Mouse (Mus musculus) intestine, postnatal 0 days (tissue): ENCODE results near the gene Tapt1. TPM values are rescaled to one million over a fixed set of nuclear protein-coding genes. Genes with fewer than 3 reads are reported as not detected.
A peak's percentile ranks its signal among the peaks of the same experiment; 100 is the strongest.

Source experiments
- ATAC-seq: fragments of 200-750 bp; cut with Nextera tagmentation; 2 replicates; pipeline ENCODE4 v1.8.0; 2017; ENCODE audit warnings: mild to moderate bottlenecking, moderate TSS enrichment, moderate library complexity
- H3K27ac ChIP-seq: fragments of 300-500 bp; sonication (generic); 2 replicates; pipeline ENCODE4 v1.5.1; 2014; ENCODE audit warnings: mild to moderate bottlenecking, low read depth, low read length, moderate library complexity
- H3K27me3 ChIP-seq: fragments of 300-500 bp; sonication (generic); replicated peaks from 2 replicates; pipeline ENCODE4 v1.6.1; 2014; ENCODE audit warnings: low read length, mixed read lengths; ENCODE audit not compliant: control insufficient read depth, insufficient read depth
- H3K36me3 ChIP-seq: fragments of 300-500 bp; sonication (generic); 2 replicates; pipeline ENCODE4 v1.6.1; 2014; ENCODE audit warnings: mild to moderate bottlenecking, moderate library complexity; ENCODE audit not compliant: control insufficient read depth, insufficient read depth
- H3K4me1 ChIP-seq: fragments of 300-500 bp; sonication (generic); replicated peaks from 2 replicates; pipeline ENCODE4 v1.6.1; 2014; ENCODE audit warnings: antibody characterized with exemption, low read length, mixed read lengths; ENCODE audit not compliant: control insufficient read depth, insufficient read depth
- H3K4me2 ChIP-seq: fragments of 300-500 bp; sonication (generic); replicated peaks from 2 replicates; pipeline ENCODE4 v1.6.1; 2014; ENCODE audit warnings: low read depth, mild to moderate bottlenecking, moderate library complexity
- H3K4me3 ChIP-seq: fragments of 300-500 bp; sonication (generic); 2 replicates; pipeline ENCODE4 v1.5.1; 2014; ENCODE audit warnings: low read depth, low read length
- H3K9ac ChIP-seq: fragments of 300-500 bp; sonication (generic); 2 replicates; pipeline ENCODE4 v1.6.1; 2014; ENCODE audit warnings: mild to moderate bottlenecking, low read depth, low read length
- H3K9me3 ChIP-seq: fragments of 300-500 bp; sonication (generic); 2 replicates; pipeline ENCODE4 v1.6.1; 2016; ENCODE audit warnings: mixed run types; ENCODE audit not compliant: control insufficient read depth
- CTCF ChIP-seq: sonication (generic); IDR thresholded peaks from 2 replicates; pipeline ENCODE4 v1.5.1; 2016; ENCODE audit warnings: low read depth, mild to moderate bottlenecking, control low read depth, antibody characterized with exemption, moderate library complexity
- WGBS: fragments of 180-500 bp; shearing (Covaris S2); extraction: QIAGEN DNeasy Blood & Tissue Kit; methylation state at CpG from one replicate; pipeline ENCODE4 v1.1.7; 2014; 5-methylcytosine and 5-hydroxymethylcytosine counted together
- polyA plus RNA-seq: library from polyadenylated mRNA; unstranded; fragments of >200 nt; fragmentation: Nextera tagmentation; extraction: Ambion mirVana; gene quantifications from 2 replicates; pipeline ENCODE4 v1.2.1, GENCODE M21; 2015

Gene Tapt1
- polyA plus RNA-seq, 1 experiment from 2014 or later = 14.1 TPM

DNA sequence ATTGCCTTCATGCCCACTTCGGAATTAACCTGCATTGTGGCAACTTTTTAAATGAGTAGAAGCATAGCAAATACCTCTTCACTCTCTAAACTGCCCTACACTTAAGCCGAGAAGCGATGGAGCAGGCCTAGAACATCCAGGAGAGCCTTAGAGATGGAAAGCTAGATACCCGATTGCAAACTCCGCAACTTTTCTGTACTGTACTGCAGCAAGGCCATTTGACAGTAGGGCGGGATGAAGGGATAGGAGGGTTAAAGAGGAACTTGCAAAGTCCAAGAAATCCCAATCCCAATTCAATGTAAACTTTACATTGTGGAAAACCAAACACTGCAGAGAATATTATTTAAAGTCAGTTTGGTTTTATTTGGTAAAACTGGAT lies 1.0 kb upstream of the Tapt1 start:
- peak overlapping the region; percentile 96 for H3K27ac ChIP-seq
- peak overlapping the region; percentile 84 for H3K4me2 ChIP-seq
- no peaks in the 10 kb centered on the region for H3K36me3 ChIP-seq
- peak overlapping the region; percentile 97 for H3K9ac ChIP-seq
- no peaks in the 10 kb centered on the region for H3K9me3 ChIP-seq
- ATAC-seq = no peak
- no peaks in the 10 kb centered on the region for H3K27me3 ChIP-seq
- TF ChIP-seq CTCF = no peak
- 4% methylated on average over 6 of the region's 6 CpGs for WGBS
- H3K4me1 ChIP-seq = peaks cover 4% of the 10 kb centered on the region
- H3K4me3 ChIP-seq = peak overlapping the region; percentile 96

DNA sequence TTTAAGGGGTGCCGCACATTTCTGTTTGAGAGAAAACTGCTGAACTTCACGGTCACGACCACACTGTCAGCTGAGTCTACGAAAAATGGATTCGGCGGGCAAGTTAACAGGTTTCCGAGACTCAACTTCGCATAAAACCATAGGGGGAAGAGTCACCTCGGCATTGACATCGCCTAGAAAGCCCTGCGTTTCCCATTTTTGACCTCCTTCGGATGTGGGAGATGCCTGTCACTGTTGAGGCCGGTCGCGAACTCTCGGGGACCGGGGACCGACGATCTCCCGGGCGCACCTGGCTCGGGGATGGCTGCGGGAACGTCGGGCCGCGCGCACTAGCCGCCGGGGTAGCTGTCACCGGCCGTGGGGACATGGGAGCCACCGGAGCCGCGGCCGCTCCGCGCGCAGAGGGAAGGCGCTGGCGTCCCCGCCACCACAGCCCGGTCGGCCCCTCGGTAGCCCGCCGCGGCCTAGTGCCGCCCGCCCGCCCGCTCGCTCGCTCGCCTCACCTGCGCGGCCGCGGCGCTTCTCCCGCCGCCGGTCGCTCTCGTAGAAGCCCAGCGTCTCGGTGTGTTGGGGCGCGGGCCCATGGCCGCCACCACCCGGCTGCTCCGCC lies 410 bp downstream of the Tapt1 start:
- Histone ChIP-seq H3K27ac (peak overlapping the region; percentile 96), H3K4me3 (peak overlapping the region; percentile 96), H3K27me3 (no peaks in the 10 kb centered on the region), H3K4me2 (peak overlapping the region; percentile 84), H3K9me3 (no peaks in the 10 kb centered on the region), H3K36me3 (no peaks in the 10 kb centered on the region), H3K4me1 (peaks cover 4% of the 10 kb centered on the region), H3K9ac (peak overlapping the region; percentile 97)
- WGBS = under 1% methylated on average over 61 of the region's 72 CpGs
- no peak for TF ChIP-seq CTCF
- peak; percentile 72 for ATAC-seq

DNA sequence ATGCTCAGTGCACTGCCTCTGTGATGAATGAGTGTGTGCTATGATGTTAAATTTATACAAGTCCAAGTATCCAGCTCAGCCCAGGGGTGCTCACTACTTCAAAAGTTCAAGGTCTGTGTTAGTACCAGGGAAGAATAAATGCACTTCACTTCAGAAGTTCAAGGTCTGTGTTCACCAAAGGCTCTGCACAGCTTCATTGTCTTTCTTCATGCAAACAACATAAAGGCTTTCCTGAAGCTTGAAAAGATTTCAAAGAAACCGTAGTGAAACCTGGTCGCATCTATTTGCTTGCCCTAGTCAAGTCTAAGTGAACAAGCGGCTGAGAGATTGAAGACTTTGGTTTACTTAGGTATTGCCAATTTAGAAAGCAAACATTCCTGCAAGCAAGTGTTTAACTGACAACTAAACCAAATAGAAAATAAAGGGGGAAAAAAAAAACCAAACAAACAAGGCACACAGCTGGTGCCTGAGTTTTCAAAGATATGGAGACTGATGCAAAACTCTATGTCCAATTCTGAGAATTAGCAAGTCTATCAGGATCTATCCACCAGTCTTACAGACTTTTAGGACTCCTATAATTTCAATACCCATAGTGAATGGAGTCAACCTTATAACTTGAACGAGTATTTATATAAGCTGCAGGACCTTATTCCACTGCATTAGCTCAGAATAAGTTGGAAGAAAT lies 1.4 kb downstream of the Tapt1 start:
- H3K4me2 ChIP-seq = peak overlapping the region; percentile 84
- H3K27me3 ChIP-seq = no peaks in the 10 kb centered on the region
- H3K36me3 ChIP-seq = no peaks in the 10 kb centered on the region
- peak overlapping the region; percentile 96; the same call in 1 of the 2 replicates for H3K27ac ChIP-seq
- no peak for TF ChIP-seq CTCF
- no peaks in the 10 kb centered on the region for H3K9me3 ChIP-seq
- H3K4me1 ChIP-seq = peaks cover 4% of the 10 kb centered on the region
- H3K9ac ChIP-seq = 0 out of 2 replicates have a peak overlapping the region, but pooled peaks have one; percentile 97
- ATAC-seq = no peak
- H3K4me3 ChIP-seq = peak overlapping the region; percentile 96
- WGBS = 40% methylated on average over 4 of the region's 4 CpGs

DNA sequence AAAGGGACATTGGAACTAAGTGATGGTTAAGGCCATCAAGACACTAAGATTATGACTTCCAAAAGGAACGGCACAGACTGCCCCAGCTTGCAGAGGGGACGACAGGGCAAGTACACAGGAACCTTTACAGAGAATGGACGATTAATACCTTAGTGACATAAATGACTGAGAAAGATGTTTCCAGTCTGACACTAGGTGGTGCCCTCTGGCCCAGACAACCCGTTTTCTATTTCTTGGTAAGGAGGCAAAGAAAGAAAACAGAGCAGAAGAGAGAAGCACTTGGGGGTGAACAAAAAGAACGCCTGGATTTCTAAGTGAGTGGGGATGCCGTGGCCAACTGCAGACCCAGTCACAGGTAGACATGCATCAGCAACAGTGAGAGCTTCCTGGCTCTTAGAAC lies 2.2 kb downstream of the Tapt1 start:
- no peaks in the 10 kb centered on the region for H3K36me3 ChIP-seq
- no peaks in the 10 kb centered on the region for H3K27me3 ChIP-seq
- peak; percentile 75 for TF ChIP-seq CTCF
- H3K9me3 ChIP-seq = no peaks in the 10 kb centered on the region
- H3K9ac ChIP-seq = 0 out of 2 replicates have a peak overlapping the region, but pooled peaks have one; percentile 17
- H3K4me1 ChIP-seq = peaks cover 4% of the 10 kb centered on the region
- peak overlapping the region; percentile 84 for H3K4me2 ChIP-seq
- ATAC-seq = no peak
- WGBS = 16% methylated on average over 6 of the region's 6 CpGs
- H3K4me3 ChIP-seq = no peak overlapping the region
- no peak overlapping the region for H3K27ac ChIP-seq

DNA sequence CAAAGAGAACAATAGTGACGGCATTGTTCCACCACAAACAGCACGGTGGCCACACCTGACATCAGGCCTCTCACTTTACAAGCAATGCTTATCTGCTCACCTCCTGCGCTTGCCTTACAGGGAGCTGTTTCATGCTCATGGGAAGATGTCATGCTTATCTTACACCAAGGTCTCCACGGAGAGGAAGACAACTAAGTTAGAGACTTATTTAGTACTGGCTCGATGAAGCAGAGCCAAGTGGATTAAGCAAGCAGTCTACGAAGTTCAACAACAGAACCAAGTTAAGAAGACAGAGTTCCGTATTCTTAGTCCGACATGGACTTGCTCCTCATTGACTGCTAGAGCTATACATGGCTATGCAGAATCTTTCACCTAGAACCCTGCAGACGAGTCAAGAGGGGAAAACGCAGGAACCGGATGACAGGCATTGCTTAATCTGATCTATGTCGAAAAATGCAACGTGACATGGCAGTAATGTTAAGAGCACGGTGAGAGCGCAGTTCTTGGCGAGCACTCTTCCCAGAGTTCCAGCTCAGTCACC lies 3.0 kb downstream of the Tapt1 start:
- Histone ChIP-seq H3K9ac (no peak overlapping the region), H3K4me2 (no peak overlapping the region), H3K4me1 (peaks cover 4% of the 10 kb centered on the region), H3K27ac (no peak overlapping the region), H3K9me3 (no peaks in the 10 kb centered on the region), H3K27me3 (no peaks in the 10 kb centered on the region), H3K36me3 (no peaks in the 10 kb centered on the region), H3K4me3 (no peak overlapping the region)
- TF ChIP-seq CTCF = no peak
- WGBS = 72% methylated on average over 16 of the region's 16 CpGs
- no peak for ATAC-seq

DNA sequence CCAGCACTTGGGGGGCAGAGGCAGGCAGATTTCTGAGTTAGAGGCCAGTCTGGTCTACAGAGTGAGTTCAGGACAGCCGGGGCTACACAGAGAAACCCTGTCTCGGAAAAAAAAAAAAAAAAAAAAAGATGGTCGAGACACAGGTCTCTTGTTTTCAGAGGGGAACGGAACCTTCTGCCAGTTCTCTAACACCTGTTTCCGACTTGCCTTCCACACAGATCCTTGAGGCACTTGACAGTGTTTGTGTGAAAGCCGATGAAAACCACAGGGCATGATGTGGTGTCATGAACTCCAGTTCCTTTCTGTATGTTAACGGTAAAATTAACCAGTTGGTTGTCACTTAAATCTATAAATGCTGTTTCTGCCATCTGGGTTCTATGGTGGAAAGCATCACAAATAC lies 6.0 kb downstream of the Tapt1 start:
- ATAC-seq = no peak
- Histone ChIP-seq H3K36me3 (no peaks in the 10 kb centered on the region), H3K4me3 (no peak overlapping the region), H3K4me1 (peaks cover 3% of the 10 kb centered on the region), H3K9ac (no peak overlapping the region), H3K4me2 (no peak overlapping the region), H3K9me3 (no peaks in the 10 kb centered on the region), H3K27ac (no peak overlapping the region), H3K27me3 (no peaks in the 10 kb centered on the region)
- WGBS = 66% methylated on average over 7 of the region's 7 CpGs
- TF ChIP-seq CTCF = no peak
